Mouse (Mus musculus) spleen, adult 12 weeks (tissue): ENCODE data around the gene Hist2h3c1.
"Not testable (repeated sequence)": the region's sequence is repeated elsewhere in the genome, so short reads cannot be mapped to it uniquely, and the experiment has no call there.

Experiments
- DNase-seq: peaks from one replicate; pipeline ENCODE4 v3.0.0; 2022; ENCODE audit warnings: low spot score

Gene Hist2h3c1

DNA sequence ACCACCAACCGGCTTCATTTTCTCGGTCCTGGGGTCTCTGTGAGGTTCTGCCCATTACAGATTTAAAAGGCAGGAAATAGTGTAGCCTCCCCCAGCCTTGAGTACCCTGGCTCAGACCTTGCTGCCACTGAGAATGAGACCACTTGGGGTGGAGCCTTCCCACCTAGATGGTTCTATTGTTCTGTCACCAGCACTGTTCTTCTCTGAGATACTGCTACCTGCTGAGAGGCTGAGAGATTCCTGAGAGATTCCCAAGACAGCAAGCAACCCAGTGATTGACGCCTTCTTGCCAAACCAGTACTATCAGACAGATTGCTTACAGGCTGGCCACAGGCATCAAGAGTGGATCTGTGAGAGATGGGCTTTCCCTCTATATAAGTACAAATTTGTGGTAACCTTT is 42.7 kb downstream of the Hist2h3c1 start:
- no peak for DNase-seq

DNA sequence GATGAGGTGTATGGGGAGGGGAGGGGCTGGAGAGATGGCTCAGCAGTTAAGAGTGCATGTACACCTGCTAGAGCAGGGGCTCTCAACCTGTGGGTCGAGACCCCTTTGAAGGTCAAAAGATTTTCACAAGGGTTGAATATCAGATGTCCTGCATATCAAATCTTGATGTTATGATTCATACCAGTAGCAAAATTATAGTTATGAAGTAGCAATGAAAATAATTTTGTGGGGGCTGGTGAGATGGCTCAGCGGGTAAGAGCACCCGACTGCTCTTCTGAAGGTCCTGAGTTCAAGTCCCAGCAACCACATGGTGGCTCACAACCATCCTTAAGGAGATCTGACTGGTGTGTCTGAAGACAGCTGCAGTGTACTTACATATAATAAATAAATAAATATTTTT is 44.2 kb downstream of the Hist2h3c1 start:
- not testable (repeated sequence) for DNase-seq

DNA sequence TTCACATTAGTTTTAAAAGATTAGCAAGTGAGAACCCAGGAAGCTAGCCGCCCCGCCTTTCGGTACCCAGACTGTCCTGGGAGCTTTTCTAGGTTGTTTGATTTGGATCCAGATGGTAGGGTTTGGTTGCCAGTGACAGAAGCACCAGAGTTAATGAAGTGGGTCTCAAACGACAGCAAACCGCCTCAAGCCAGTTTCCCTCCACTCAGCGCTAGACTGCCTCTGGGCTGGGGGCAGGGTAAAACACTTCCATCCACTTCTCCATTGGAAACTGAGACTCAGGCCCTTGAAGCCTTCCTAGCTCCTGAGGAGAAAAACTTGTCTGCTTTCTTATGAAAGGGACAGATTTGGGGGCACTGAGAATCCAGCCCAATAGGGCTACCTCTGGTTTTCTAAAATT is 46.2 kb downstream of the Hist2h3c1 start:
- DNase-seq = no peak

DNA sequence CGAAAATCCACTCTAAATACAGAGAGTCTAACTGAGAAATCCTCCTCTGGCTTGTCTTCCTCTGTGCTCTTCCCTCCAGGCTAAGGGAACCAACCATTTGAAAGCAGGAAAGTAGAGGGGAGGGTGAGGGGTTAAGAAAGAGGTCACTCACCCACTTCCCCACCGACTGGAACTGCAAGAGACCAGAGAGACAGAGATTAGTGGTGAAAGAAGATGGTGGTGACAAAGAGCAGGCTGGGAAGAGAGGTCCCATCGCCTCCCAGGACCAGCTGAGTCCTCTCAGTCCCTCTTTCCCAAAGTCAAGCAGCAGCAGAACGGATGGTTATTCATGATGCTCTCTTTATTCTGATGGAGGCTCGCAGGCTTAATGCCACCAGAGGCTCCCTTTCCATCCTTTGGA is 46.9 kb downstream of the Hist2h3c1 start:
- DNase-seq = no peak

DNA sequence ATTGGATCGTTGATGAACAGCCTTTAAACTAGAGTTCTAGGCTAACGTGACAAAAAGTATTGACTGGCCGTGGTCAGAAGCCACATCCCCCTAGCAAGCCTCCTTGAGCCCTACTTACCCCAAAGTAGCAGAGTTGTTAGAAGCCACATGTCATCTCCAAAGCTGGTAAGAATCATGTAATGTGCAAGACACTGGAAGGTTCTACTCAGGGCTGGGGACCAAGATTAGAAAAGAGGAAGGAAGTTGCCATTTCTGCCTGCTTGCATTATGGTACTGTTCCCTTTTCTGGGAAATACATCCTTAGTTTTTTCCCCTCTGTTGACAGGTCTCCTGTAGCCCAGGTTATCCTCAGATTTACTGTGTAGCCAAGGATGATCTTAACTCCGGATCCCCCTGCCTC is 47.3 kb downstream of the Hist2h3c1 start, which contains the start of gene Fcgr1:
Fcgr1 (minus strand) TSS at position 183 of the 400 bp plus-strand sequence.
- DNase-seq = no peak
